ENCODE assay signal across 9 mouse cellular contexts in the genomic region with DNA sequence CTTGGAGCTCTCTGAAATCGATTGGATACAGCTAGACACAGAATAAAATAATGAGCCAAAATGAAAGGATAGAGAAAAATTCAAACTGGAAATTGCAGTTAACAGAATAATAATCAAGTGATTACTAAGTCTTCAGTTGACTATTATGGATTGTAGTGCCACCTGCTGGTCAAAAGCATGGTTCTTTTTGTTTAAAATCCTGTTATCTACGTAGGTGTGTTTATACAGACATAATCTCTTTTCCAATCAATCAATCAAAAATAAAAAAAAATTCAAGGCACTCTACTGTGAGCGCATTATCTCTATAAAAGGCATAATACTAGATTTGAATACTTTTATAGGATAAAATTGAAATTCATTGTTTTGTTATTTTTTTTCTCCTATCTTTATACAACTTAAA. TPM values are rescaled to one million over a fixed set of nuclear protein-coding genes. Genes with fewer than 3 reads are reported as not detected.
DNase-seq lines count a peak whose midpoint lies in the region; ATAC-seq and TF ChIP-seq lines count a peak whose summit lies in the region.
"Had no signal": no experiment of that assay in that cellular context is flagged by ENCODE, and none has a peak within 500 bp of the region (broad histone marks: within the 10 kb centered on the region; RNA-seq: fewer than 3 reads in every experiment).

No protein-coding gene starts in this region.

- no peaks in the 10 kb centered on the region for H3K9me3 ChIP-seq in intestine, postnatal 0 days (ENCODE audit: control insufficient read depth)
- H3K9me3 ChIP-seq in intestine, embryonic 16.5 days (ENCODE audit: control insufficient read depth, low read length), result no peaks in the 10 kb centered on the region
- no peaks in the 10 kb centered on the region for H3K9me3 ChIP-seq in E14TG2a.4 (ENCODE audit: low read length)
- H3K9me3 ChIP-seq in hindbrain, embryonic 14.5 days (ENCODE audit: control insufficient read depth, low read length), result no peaks in the 10 kb centered on the region
- H3K9me3 ChIP-seq: limb, embryonic 13.5 days had no signal

- no peaks in the 10 kb centered on the region for H3K4me1 ChIP-seq in intestine, postnatal 0 days (replicated peaks; ENCODE audit: control insufficient read depth, insufficient read depth, low read length)
- no peaks in the 10 kb centered on the region for H3K4me1 ChIP-seq in intestine, embryonic 16.5 days (ENCODE audit: control insufficient read depth, insufficient read depth, low read length)
- H3K4me1 ChIP-seq in E14TG2a.4 (replicated peaks; ENCODE audit: low read depth, low read length), result no peaks in the 10 kb centered on the region
- no peaks in the 10 kb centered on the region for H3K4me1 ChIP-seq in hindbrain, embryonic 14.5 days (replicated peaks; ENCODE audit: control insufficient read depth, insufficient read depth, low read length)
- H3K4me1 ChIP-seq: limb, embryonic 13.5 days had no signal

- TF ChIP-seq CTCF in intestine, postnatal 0 days (IDR thresholded peaks at IDR 0.05; ENCODE audit: low read depth), result peak; percentile 60
- TF ChIP-seq CTCF in E14TG2a.4 (conservative IDR thresholded peaks at IDR 0.05; ENCODE audit: low read length), result peak; percentile 41

- H3K27me3 ChIP-seq in intestine, postnatal 0 days (replicated peaks; ENCODE audit: control insufficient read depth, insufficient read depth, low read length), result no peaks in the 10 kb centered on the region
- H3K27me3 ChIP-seq in intestine, embryonic 16.5 days (replicated peaks; ENCODE audit: control insufficient read depth, insufficient read depth, low read length), result no peaks in the 10 kb centered on the region
- no peaks in the 10 kb centered on the region for H3K27me3 ChIP-seq in E14TG2a.4 (ENCODE audit: insufficient read depth, low read length)
- H3K27me3 ChIP-seq in hindbrain, embryonic 14.5 days (ENCODE audit: control insufficient read depth, insufficient read depth, low read length), result no peaks in the 10 kb centered on the region
- H3K27me3 ChIP-seq: limb, embryonic 13.5 days had no signal

- WGBS in intestine, postnatal 0 days, result 20% methylated on average over 3 of the region's 3 CpGs
- WGBS in intestine, embryonic 16.5 days, result 20% methylated on average over 3 of the region's 3 CpGs
- WGBS in hindbrain, embryonic 14.5 days, result 23% methylated on average over 3 of the region's 3 CpGs

- H3K36me3 ChIP-seq in intestine, postnatal 0 days (ENCODE audit: control insufficient read depth, insufficient read depth), result no peaks in the 10 kb centered on the region
- no peaks in the 10 kb centered on the region for H3K36me3 ChIP-seq in intestine, embryonic 16.5 days (ENCODE audit: control insufficient read depth, insufficient read depth, low read length)
- no peaks in the 10 kb centered on the region for H3K36me3 ChIP-seq in E14TG2a.4 (ENCODE audit: insufficient read depth, low read length)
- no peaks in the 10 kb centered on the region for H3K36me3 ChIP-seq in hindbrain, embryonic 14.5 days (replicated peaks; ENCODE audit: control insufficient read depth, insufficient read depth)
- H3K36me3 ChIP-seq: limb, embryonic 13.5 days had no signal

- no peak overlapping the region for H3K4me2 ChIP-seq in intestine, postnatal 0 days (replicated peaks; ENCODE audit: low read depth)
- no peak overlapping the region for H3K4me2 ChIP-seq in intestine, embryonic 16.5 days (ENCODE audit: low read depth, low read length)
- no peak overlapping the region for H3K4me2 ChIP-seq in hindbrain, embryonic 14.5 days (replicated peaks)
- H3K4me2 ChIP-seq: limb, embryonic 13.5 days had no signal

- no peak for ATAC-seq in intestine, postnatal 0 days
- ATAC-seq in intestine, embryonic 16.5 days, result no peak
- ATAC-seq in hindbrain, embryonic 14.5 days (ENCODE audit: low FRiP score), result peak; percentile 51
- no peak for ATAC-seq in inflammation-experienced regulatory T-cells, adult 6 months

- no peak overlapping the region for H3K9ac ChIP-seq in intestine, postnatal 0 days (ENCODE audit: low read depth, low read length)
- H3K9ac ChIP-seq in intestine, embryonic 16.5 days (ENCODE audit: low read depth, low read length), result no peak overlapping the region
- H3K9ac ChIP-seq in hindbrain, embryonic 14.5 days, result no peak overlapping the region
- H3K9ac ChIP-seq: limb, embryonic 13.5 days had no signal

- no peak overlapping the region for H3K4me3 ChIP-seq in intestine, postnatal 0 days (ENCODE audit: low read depth, low read length)
- no peak overlapping the region for H3K4me3 ChIP-seq in intestine, embryonic 16.5 days (ENCODE audit: low read length)
- no peak overlapping the region for H3K4me3 ChIP-seq in E14TG2a.4 (replicated peaks; ENCODE audit: low read length)
- H3K4me3 ChIP-seq in hindbrain, embryonic 14.5 days (replicated peaks; ENCODE audit: low read length), result no peak overlapping the region
- H3K4me3 ChIP-seq: limb, embryonic 13.5 days had no signal

- peak; percentile 10 to 32 for DNase-seq in adrenal gland, postnatal 36 days
- peak; percentile 82 for DNase-seq in hindbrain, embryonic 14.5 days (ENCODE audit: low spot score)
- peak; percentile 37 for DNase-seq in mesoderm, embryonic 11.5 days (ENCODE audit: low read depth, low spot score)
- no peak for DNase-seq in thymus, adult 18-20 months

- H3K27ac ChIP-seq in intestine, postnatal 0 days (ENCODE audit: low read depth, low read length), result no peak overlapping the region
- H3K27ac ChIP-seq in intestine, embryonic 16.5 days (ENCODE audit: low read length), result no peak overlapping the region
- no peak overlapping the region for H3K27ac ChIP-seq in hindbrain, embryonic 14.5 days
- H3K27ac ChIP-seq: limb, embryonic 13.5 days had no signal

RNA-seq across cellular contexts. Expression of a gene that starts 33.5 kb away (rescaled TPM):
- 2.6 and 3.8 TPM in 2 replicates for polyA plus RNA-seq in intestine, postnatal 0 days (2015; fragmentation: Nextera tagmentation; extraction: Ambion mirVana)
- 4.6 and 6.3 TPM in 2 replicates for polyA plus RNA-seq in intestine, embryonic 16.5 days (2015; fragmentation: Nextera tagmentation; extraction: Ambion mirVana)
- total RNA-seq in adrenal gland, postnatal 36 days (2021), result under 1 TPM in 1 of 2 experiments, not detected in 1; 0.69 TPM
- 68.0 and 83.1 TPM in 2 replicates for polyA plus RNA-seq in hindbrain, embryonic 14.5 days (2014; fragmentation: Nextera tagmentation; extraction: Ambion mirVana)
- not detected for polyA plus RNA-seq in inflammation-experienced regulatory T-cells, adult 6 months (2017; shearing (Covaris generic))

Comparison
In these comparisons a context has a peak if more than half of its experiments do, and no peak if none do; other contexts are left out.
1. DNase-seq: peak in adrenal gland, postnatal 36 days (2 of 2), hindbrain, embryonic 14.5 days (single experiment) and mesoderm, embryonic 11.5 days (single experiment); none in thymus, adult 18-20 months (0 of 2).